Mouse (Mus musculus) C2C12 (cell line): Measurements from ENCODE around the gene Gm609.

ENCODE experiments used
- CTCF ChIP-seq: IDR thresholded peaks from one replicate; pipeline ENCODE4 v1.5.1; 2011; ENCODE audit not compliant: control insufficient read depth, insufficient read depth, insufficient read length
- MAX ChIP-seq: IDR thresholded peaks from one replicate; pipeline ENCODE4 v1.6.1; 2011; ENCODE audit warnings: mild to moderate bottlenecking, control low read depth
- MYOD1 ChIP-seq: IDR thresholded peaks from one replicate; pipeline ENCODE4 v1.6.1; 2011; ENCODE audit warnings: low read depth; ENCODE audit not compliant: control insufficient read depth, insufficient read length
- MYOG ChIP-seq: IDR thresholded peaks from one replicate; pipeline ENCODE4 v1.6.1; 2011; ENCODE audit not compliant: control insufficient read depth, insufficient read length; ENCODE audit errors: extremely low read depth
- USF1 ChIP-seq: IDR thresholded peaks from one replicate; pipeline ENCODE4 v1.6.1; 2011; ENCODE audit warnings: low read depth, mild to moderate bottlenecking, control low read depth, moderate library complexity

- TF ChIP-seq CTCF (no peak), MYOG (no peak), MYOD1 (no peak), MAX (no peak), USF1 (no peak)
Observed at GRCm38 (mm10) chr16:45378147-45378943, 114.4 kb downstream of the Gm609 start.
